Mouse (Mus musculus) liver, postnatal 0 days (tissue): ENCODE measurements at regions not wholly inside any gene's neighbourhood (a gene's known extent, or its start where the extent isn't known, plus 50 kb on each side); places are given as distances from the start of the nearest gene placed in this dataset. TPM values are rescaled to one million over a fixed set of nuclear protein-coding genes. Genes with fewer than 3 reads are reported as not detected.

Experiments used
- ATAC-seq: fragments of 200-750 bp; cut with Nextera tagmentation; 2 replicates; pipeline ENCODE4 v1.8.0; 2017; ENCODE audit warnings: mild to moderate bottlenecking, moderate library complexity
- DNase-seq: peaks from one replicate; pipeline ENCODE4 v3.0.0-alpha.2; 2016
- H3K27ac ChIP-seq: fragments of 300-500 bp; sonication (generic); 2 replicates; pipeline ENCODE4 v1.5.1; 2014; ENCODE audit warnings: antibody characterized with exemption, moderate library complexity, mild to moderate bottlenecking, low read depth
- H3K27me3 ChIP-seq: fragments of 300-500 bp; sonication (generic); 2 replicates; pipeline ENCODE4 v1.6.1; 2014; ENCODE audit warnings: low read length, control low read depth, mixed read lengths; ENCODE audit not compliant: insufficient read depth
- H3K36me3 ChIP-seq: fragments of 300-500 bp; sonication (generic); replicated peaks from 2 replicates; pipeline ENCODE4 v1.6.1; 2014; ENCODE audit warnings: mild to moderate bottlenecking, control low read depth, low read length, moderate library complexity, mixed read lengths; ENCODE audit not compliant: insufficient read depth
- H3K4me1 ChIP-seq: fragments of 300-500 bp; sonication (generic); 2 replicates; pipeline ENCODE4 v1.6.1; 2014; ENCODE audit warnings: antibody characterized with exemption, mild to moderate bottlenecking, control low read depth; ENCODE audit not compliant: insufficient read depth
- H3K4me2 ChIP-seq: fragments of 300-500 bp; sonication (generic); 2 replicates; pipeline ENCODE4 v1.6.1; 2014; ENCODE audit warnings: low read depth, mild to moderate bottlenecking, low read length, moderate library complexity, mixed read lengths
- H3K4me3 ChIP-seq: fragments of 300-500 bp; sonication (generic); 2 replicates; pipeline ENCODE4 v1.5.1; 2014; ENCODE audit warnings: low read depth, low read length
- H3K9ac ChIP-seq: fragments of 300-500 bp; sonication (generic); replicated peaks from 2 replicates; pipeline ENCODE4 v1.6.1; 2014; ENCODE audit warnings: mild to moderate bottlenecking, moderate library complexity
- H3K9me3 ChIP-seq: fragments of 300-500 bp; sonication (generic); 2 replicates; pipeline ENCODE4 v1.6.1; 2016; ENCODE audit warnings: mild to moderate bottlenecking, control low read depth, low read length, mixed read lengths
- CTCF ChIP-seq: sonication (generic); IDR thresholded peaks from 2 replicates; pipeline ENCODE4 v1.5.1; 2016; ENCODE audit warnings: antibody characterized with exemption, low read depth
- EP300 ChIP-seq: IDR thresholded peaks from 2 replicates; pipeline ENCODE4 v1.6.1; 2016; ENCODE audit warnings: antibody characterized with exemption, low read depth, mild to moderate bottlenecking
- WGBS: fragments of 180-500 bp; shearing (Covaris S2); extraction: QIAGEN DNeasy Blood & Tissue Kit; methylation state at CpG from one replicate; pipeline ENCODE4 v1.1.7; 2014; ENCODE audit not compliant: insufficient replicate concordance; 5-methylcytosine and 5-hydroxymethylcytosine counted together
- microRNA-seq: library from miRNA; unstranded; fragments of <30 nt; microRNA quantifications from one replicate; pipeline ENCODE4, GENCODE M21; 2016

- H3K4me1 ChIP-seq, result no peaks in the 10 kb centered on the region
- H3K27ac ChIP-seq, result no peak overlapping the region
Measured at GRCm38 (mm10) chr4:137110276-137110675, 61.7 kb upstream of the Zbtb40 start.

GRCm38 (mm10) chr4:137104447-137105044 lies 55.9 kb upstream of the Zbtb40 start:
- no peak overlapping the region for H3K4me2 ChIP-seq

More at GRCm38 (mm10) chr4:137110276-137110675, 61.7 kb upstream of the Zbtb40 start:
- WGBS, result 76% methylated on average over 10 of the region's 10 CpGs
- H3K9me3 ChIP-seq, result no peaks in the 10 kb centered on the region
- no peak overlapping the region for H3K4me3 ChIP-seq
- H3K27me3 ChIP-seq, result peaks cover 9% of the 10 kb centered on the region; the same call in 1 of the 2 replicates
- DNase-seq, result no peak
- H3K4me2 ChIP-seq, result no peak overlapping the region
- no peak for TF ChIP-seq EP300
- H3K36me3 ChIP-seq, result no peaks in the 10 kb centered on the region
- ATAC-seq, result no peak
- H3K9ac ChIP-seq, result no peak overlapping the region

GRCm38 (mm10) chr4:137101169-137101568 lies 52.6 kb upstream of the Zbtb40 start:
- H3K9me3 ChIP-seq, result no peaks in the 10 kb centered on the region
- H3K4me1 ChIP-seq, result no peaks in the 10 kb centered on the region; the same call in 1 of the 2 replicates
- 70% methylated on average over 12 of the region's 12 CpGs for WGBS
- H3K27ac ChIP-seq, result no peak overlapping the region
- no peak overlapping the region for H3K9ac ChIP-seq
- DNase-seq (no peak), ATAC-seq (no peak)
- TF ChIP-seq EP300 (no peak), CTCF (no peak)
- no peak overlapping the region for H3K4me3 ChIP-seq
- H3K27me3 ChIP-seq, result 0 out of 2 replicates have a peak, but pooled peaks cover 3% of the 10 kb centered on the region
- H3K4me2 ChIP-seq, result no peak overlapping the region
- H3K36me3 ChIP-seq, result no peaks in the 10 kb centered on the region

More at GRCm38 (mm10) chr4:137104447-137105044, 55.9 kb upstream of the Zbtb40 start:
- Histone ChIP-seq H3K27ac (no peak overlapping the region), H3K9me3 (no peaks in the 10 kb centered on the region), H3K4me3 (no peak overlapping the region), H3K27me3 (peaks cover 8% of the 10 kb centered on the region; the same call in 1 of the 2 replicates), H3K4me1 (no peaks in the 10 kb centered on the region), H3K9ac (no peak overlapping the region), H3K36me3 (no peaks in the 10 kb centered on the region)
- no peak for TF ChIP-seq CTCF
- no peak for TF ChIP-seq EP300
- WGBS, result 79% methylated on average over 10 of the region's 10 CpGs
- ATAC-seq (no peak), DNase-seq (no peak)

GRCm38 (mm10) chr4:137100756-137101155 lies 52.2 kb upstream of the Zbtb40 start:
- no peak for TF ChIP-seq EP300
- no peaks in the 10 kb centered on the region; the same call in 1 of the 2 replicates for H3K4me1 ChIP-seq
- H3K4me2 ChIP-seq, result no peak overlapping the region
- H3K9me3 ChIP-seq, result no peaks in the 10 kb centered on the region
- no peak overlapping the region for H3K9ac ChIP-seq
- WGBS, result 75% methylated on average over 4 of the region's 4 CpGs
- H3K4me3 ChIP-seq, result no peak overlapping the region
- DNase-seq (no peak), ATAC-seq (no peak)
- H3K27ac ChIP-seq, result no peak overlapping the region
- 0 out of 2 replicates have a peak, but pooled peaks cover 3% of the 10 kb centered on the region for H3K27me3 ChIP-seq
- no peaks in the 10 kb centered on the region for H3K36me3 ChIP-seq

Small RNA genes lying in the stretch of these regions (microRNA-seq; reads per million reads assigned to microRNA genes)
- gene Gm23263, result not detected
- not detected for gene Gm25399
